Mouse (Mus musculus) hindbrain, embryonic 16.5 days (tissue): ENCODE results near the gene Mylk3. TPM values are rescaled to one million over a fixed set of nuclear protein-coding genes. Genes with fewer than 3 reads are reported as not detected.

Experiments
- ATAC-seq: fragments of 200-750 bp; cut with Nextera tagmentation; 2 replicates; pipeline ENCODE4 v1.8.0; 2017; ENCODE audit warnings: moderate TSS enrichment, moderate library complexity
- H3K27ac ChIP-seq: fragments of 300-500 bp; sonication (generic); 2 replicates; pipeline ENCODE4 v1.5.1; 2014; ENCODE audit warnings: low read depth, mild to moderate bottlenecking, control low read depth, low read length, moderate library complexity
- H3K27me3 ChIP-seq: fragments of 300-500 bp; sonication (generic); replicated peaks from 2 replicates; pipeline ENCODE4 v1.6.1; 2014; ENCODE audit warnings: low read length; ENCODE audit not compliant: control insufficient read depth, insufficient read depth
- H3K36me3 ChIP-seq: fragments of 300-500 bp; sonication (generic); 2 replicates; pipeline ENCODE4 v1.6.1; 2014; ENCODE audit warnings: mild to moderate bottlenecking, low read length, moderate library complexity, mixed read lengths; ENCODE audit not compliant: control insufficient read depth, insufficient read depth
- H3K4me1 ChIP-seq: fragments of 300-500 bp; sonication (generic); 2 replicates; pipeline ENCODE4 v1.6.1; 2014; ENCODE audit warnings: low read depth, low read length; ENCODE audit not compliant: control insufficient read depth, insufficient read depth
- H3K4me2 ChIP-seq: fragments of 300-500 bp; sonication (generic); 2 replicates; pipeline ENCODE4 v1.6.1; 2014; ENCODE audit warnings: mild to moderate bottlenecking, low read length, control low read depth, moderate library complexity
- H3K4me3 ChIP-seq: fragments of 300-500 bp; sonication (generic); 2 replicates; pipeline ENCODE4 v1.5.1; 2014; ENCODE audit warnings: mild to moderate bottlenecking, low read length, control low read depth, moderate library complexity
- H3K9ac ChIP-seq: fragments of 300-500 bp; sonication (generic); 2 replicates; pipeline ENCODE4 v1.6.1; 2014; ENCODE audit warnings: low read depth, mild to moderate bottlenecking, control low read depth, low read length, moderate library complexity
- H3K9me3 ChIP-seq: fragments of 300-500 bp; sonication (generic); 2 replicates; pipeline ENCODE4 v1.6.1; 2014; ENCODE audit warnings: mild to moderate bottlenecking, low read length, moderate library complexity; ENCODE audit not compliant: control insufficient read depth
- WGBS: fragments of 180-500 bp; shearing (Covaris S2); extraction: QIAGEN DNeasy Blood & Tissue Kit; methylation state at CpG from one replicate; pipeline ENCODE4 v1.1.7; 2014; 5-methylcytosine and 5-hydroxymethylcytosine counted together
- polyA plus RNA-seq: library from polyadenylated mRNA; unstranded; fragments of >200 nt; fragmentation: Nextera tagmentation; extraction: Ambion mirVana; gene quantifications from 2 replicates; pipeline ENCODE4 v1.2.1, GENCODE M21; 2015

The Mylk3 gene
- polyA plus RNA-seq, 1 experiment from 2014 or later = 0.19 TPM

GRCm38 (mm10) chr8:85395681-85396431 is 9.7 kb upstream of the Mylk3 start:
- no peak for ATAC-seq

DNA sequence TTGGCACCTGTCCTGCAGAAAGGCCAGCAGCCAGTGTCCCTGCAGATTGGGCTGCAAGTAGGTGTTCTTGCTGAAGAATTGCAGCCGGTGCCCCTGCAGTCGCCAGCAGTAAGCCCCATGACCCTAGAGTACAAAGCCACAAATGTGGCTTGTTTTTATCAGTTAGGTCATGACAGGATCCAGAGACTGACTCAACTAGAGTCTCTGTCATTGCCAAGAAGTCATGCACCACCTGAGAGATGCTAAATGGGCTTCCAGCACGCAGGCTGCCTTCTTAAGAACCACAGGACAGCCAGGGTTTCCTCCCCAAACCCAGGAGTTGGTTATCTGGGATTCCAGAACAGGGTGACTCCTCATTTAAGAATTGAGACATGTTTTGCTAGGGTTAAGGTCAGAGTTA is 8.9 kb upstream of the Mylk3 start:
- no peaks in the 10 kb centered on the region for H3K36me3 ChIP-seq
- no peaks in the 10 kb centered on the region for H3K27me3 ChIP-seq
- 76% methylated on average over 3 of the region's 3 CpGs for WGBS
- H3K4me3 ChIP-seq = no peak overlapping the region
- H3K9me3 ChIP-seq = no peaks in the 10 kb centered on the region
- no peak for ATAC-seq
- H3K4me2 ChIP-seq = no peak overlapping the region
- H3K4me1 ChIP-seq = no peaks in the 10 kb centered on the region
- H3K9ac ChIP-seq = no peak overlapping the region
- no peak overlapping the region for H3K27ac ChIP-seq

More at GRCm38 (mm10) chr8:85395681-85396431, 9.7 kb upstream of the Mylk3 start:
- Histone ChIP-seq H3K4me3 (no peak overlapping the region), H3K27me3 (no peaks in the 10 kb centered on the region), H3K27ac (no peak overlapping the region), H3K9me3 (no peaks in the 10 kb centered on the region), H3K4me1 (no peaks in the 10 kb centered on the region), H3K36me3 (no peaks in the 10 kb centered on the region), H3K4me2 (no peak overlapping the region), H3K9ac (no peak overlapping the region)
- 90% methylated on average over 8 of the region's 8 CpGs for WGBS

- Histone ChIP-seq H3K27me3 (no peaks in the 10 kb centered on the region), H3K9me3 (no peaks in the 10 kb centered on the region), H3K36me3 (no peaks in the 10 kb centered on the region), H3K4me2 (no peak overlapping the region), H3K27ac (no peak overlapping the region), H3K4me3 (no peak overlapping the region), H3K9ac (no peak overlapping the region), H3K4me1 (no peaks in the 10 kb centered on the region)
- WGBS = 95% methylated on average over 6 of the region's 6 CpGs
- ATAC-seq = no peak
Observed at GRCm38 (mm10) chr8:85393199-85393598, 7.1 kb upstream of the Mylk3 start.

GRCm38 (mm10) chr8:85391438-85391837 is 5.3 kb upstream of the Mylk3 start:
- Histone ChIP-seq H3K4me2 (no peak overlapping the region), H3K27ac (no peak overlapping the region), H3K4me1 (no peaks in the 10 kb centered on the region), H3K27me3 (no peaks in the 10 kb centered on the region), H3K4me3 (no peak overlapping the region), H3K9me3 (no peaks in the 10 kb centered on the region), H3K9ac (no peak overlapping the region), H3K36me3 (no peaks in the 10 kb centered on the region)
- 75% methylated on average over 1 of the region's 1 CpGs for WGBS
- no peak for ATAC-seq

GRCm38 (mm10) chr8:85381926-85382325 is 4.2 kb downstream of the Mylk3 start:
- Histone ChIP-seq H3K9ac (no peak overlapping the region), H3K27me3 (no peaks in the 10 kb centered on the region), H3K27ac (no peak overlapping the region), H3K9me3 (no peaks in the 10 kb centered on the region), H3K4me2 (no peak overlapping the region), H3K4me3 (no peak overlapping the region), H3K36me3 (no peaks in the 10 kb centered on the region), H3K4me1 (no peaks in the 10 kb centered on the region)
- WGBS = 76% methylated on average over 4 of the region's 4 CpGs
- ATAC-seq = no peak

DNA sequence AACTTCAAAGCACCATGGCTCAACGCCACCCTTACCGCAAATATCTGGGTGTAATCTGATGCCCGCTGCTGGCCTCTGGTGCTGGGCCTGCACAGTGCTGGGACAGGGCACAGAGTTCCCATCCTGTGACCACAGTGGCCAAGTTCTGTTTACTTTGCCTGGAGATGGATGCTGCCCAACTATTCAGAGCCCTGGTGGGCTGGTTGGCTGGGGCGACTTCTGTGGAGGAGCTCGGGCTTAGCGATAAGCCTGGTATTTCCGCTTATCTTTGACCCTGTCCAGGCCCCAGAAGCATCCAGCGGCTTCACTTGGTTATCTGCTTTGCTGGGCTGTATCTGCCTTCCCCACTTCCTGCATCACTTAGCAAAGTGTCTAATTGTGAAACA is 5.3 kb downstream of the Mylk3 start:
- H3K36me3 ChIP-seq = no peaks in the 10 kb centered on the region
- no peak overlapping the region for H3K27ac ChIP-seq
- no peaks in the 10 kb centered on the region for H3K4me1 ChIP-seq
- no peak overlapping the region for H3K4me3 ChIP-seq
- H3K9me3 ChIP-seq = no peaks in the 10 kb centered on the region
- 78% methylated on average over 8 of the region's 8 CpGs for WGBS
- no peaks in the 10 kb centered on the region for H3K27me3 ChIP-seq
- H3K4me2 ChIP-seq = no peak overlapping the region
- no peak for ATAC-seq
- H3K9ac ChIP-seq = no peak overlapping the region

- no peak for ATAC-seq
- Histone ChIP-seq H3K27me3 (no peaks in the 10 kb centered on the region), H3K27ac (no peak overlapping the region), H3K4me3 (no peak overlapping the region), H3K9ac (no peak overlapping the region), H3K36me3 (no peaks in the 10 kb centered on the region), H3K4me1 (no peaks in the 10 kb centered on the region), H3K9me3 (no peaks in the 10 kb centered on the region), H3K4me2 (no peak overlapping the region)
- 87% methylated on average over 10 of the region's 10 CpGs for WGBS
Observed at GRCm38 (mm10) chr8:85380123-85380823, 5.9 kb downstream of the Mylk3 start.

DNA sequence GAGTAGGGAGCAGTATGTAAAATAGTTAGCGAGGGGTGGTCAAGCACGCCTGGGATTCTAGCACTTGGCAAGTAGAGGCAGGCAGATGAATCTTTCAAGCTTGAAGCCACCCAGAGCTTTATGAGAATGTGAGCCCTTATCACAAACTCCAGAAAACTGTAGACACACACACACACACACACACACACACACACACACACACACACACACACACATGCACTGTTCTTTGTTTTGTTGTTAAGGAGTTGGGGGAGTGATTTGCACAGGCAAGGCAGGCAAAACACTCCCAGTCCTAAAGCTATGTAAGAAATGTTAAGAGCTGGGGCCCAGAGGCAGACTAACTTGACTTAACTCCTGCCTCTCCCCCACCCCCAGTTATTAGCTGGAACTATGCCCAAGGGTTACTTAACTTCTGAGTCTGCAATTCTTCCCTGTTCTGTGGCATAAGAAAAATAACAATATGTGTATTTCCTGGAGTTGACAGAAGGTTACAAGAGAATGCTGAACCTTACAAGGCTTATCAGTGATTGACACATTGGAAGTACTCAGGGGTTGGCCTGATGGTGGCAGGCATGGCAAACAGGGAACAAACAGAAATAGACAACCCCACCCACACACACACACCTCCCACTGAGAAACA is 6.9 kb downstream of the Mylk3 start:
- no peak overlapping the region for H3K4me3 ChIP-seq
- H3K4me1 ChIP-seq = no peaks in the 10 kb centered on the region
- 29% methylated on average over 2 of the region's 2 CpGs for WGBS
- H3K36me3 ChIP-seq = no peaks in the 10 kb centered on the region
- H3K27ac ChIP-seq = no peak overlapping the region
- no peak overlapping the region for H3K9ac ChIP-seq
- no peaks in the 10 kb centered on the region for H3K9me3 ChIP-seq
- H3K27me3 ChIP-seq = no peaks in the 10 kb centered on the region
- H3K4me2 ChIP-seq = no peak overlapping the region
- ATAC-seq = no peak

GRCm38 (mm10) chr8:85376516-85376915 is 9.6 kb downstream of the Mylk3 start:
- no peak overlapping the region for H3K4me3 ChIP-seq
- H3K9me3 ChIP-seq = no peaks in the 10 kb centered on the region
- no peak overlapping the region for H3K9ac ChIP-seq
- no peak overlapping the region for H3K4me2 ChIP-seq
- no peaks in the 10 kb centered on the region for H3K27me3 ChIP-seq
- no peaks in the 10 kb centered on the region for H3K36me3 ChIP-seq
- no peaks in the 10 kb centered on the region for H3K4me1 ChIP-seq
- WGBS = 52% methylated on average over 3 of the region's 3 CpGs
- no peak for ATAC-seq
- H3K27ac ChIP-seq = no peak overlapping the region
